Mouse (Mus musculus) adrenal gland, postnatal 14 days (tissue): ENCODE measurements at regions not wholly inside any gene's neighbourhood (a gene's known extent, or its start where the extent isn't known, plus 50 kb on each side); places are given as distances from the start of the nearest gene placed in this dataset.

ENCODE experiments used
- DNase-seq: peaks from one replicate; pipeline ENCODE4 v3.0.0; 2021; ENCODE audit warnings: mixed read lengths

GRCm38 (mm10) chr14:95241946-95242345 is 639.1 kb upstream of the 4921530L21Rik start:
- no peak for DNase-seq

- no peak for DNase-seq
Measured at GRCm38 (mm10) chr14:95248859-95249258, 632.2 kb upstream of the 4921530L21Rik start.

- DNase-seq = peak; percentile 6
Measured at GRCm38 (mm10) chr14:95256110-95256509, 624.9 kb upstream of the 4921530L21Rik start.

- DNase-seq = no peak
Measured at GRCm38 (mm10) chr14:95281431-95281830, 599.6 kb upstream of the 4921530L21Rik start.

- DNase-seq = no peak
Measured at GRCm38 (mm10) chr14:95282016-95282415, 599.0 kb upstream of the 4921530L21Rik start.

- DNase-seq = no peak
Measured at GRCm38 (mm10) chr14:95314134-95314924, 566.7 kb upstream of the 4921530L21Rik start.

GRCm38 (mm10) chr14:95356968-95357367 is 524.1 kb upstream of the 4921530L21Rik start:
- DNase-seq = peak; percentile 24
